Mouse (Mus musculus): ENCODE results near the gene Tm7sf3.

Tm7sf3 gene

DNA sequence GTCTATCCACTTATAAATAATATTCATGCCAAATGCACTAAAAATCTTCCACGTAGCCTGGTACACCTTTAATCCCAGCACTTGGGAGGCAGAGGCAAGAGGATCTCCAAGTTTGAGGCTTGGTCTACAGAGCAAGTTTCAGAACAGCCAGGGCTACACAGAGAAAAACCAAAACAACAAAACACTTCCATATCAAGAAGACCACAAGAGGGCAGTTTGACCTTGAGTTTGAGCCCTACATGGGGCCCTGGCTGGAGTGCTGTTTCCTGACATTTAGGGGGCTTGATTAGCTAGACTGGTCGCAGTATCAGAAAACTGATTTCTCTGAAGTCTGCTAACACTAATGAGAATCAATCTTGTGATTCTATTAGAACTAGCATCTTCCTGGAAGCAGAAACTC lies 18.0 kb upstream of the Tm7sf3 start:
- DNase-seq (ENCODE audit: low spot score) = no peak

GRCm38 (mm10) chr6:146653197-146653596 lies 10.6 kb upstream of the Tm7sf3 start:
- DNase-seq (ENCODE audit: low spot score) = no peak

GRCm38 (mm10) chr6:146651431-146651830 lies 8.8 kb upstream of the Tm7sf3 start:
- DNase-seq (ENCODE audit: low spot score) = no peak

GRCm38 (mm10) chr6:146650013-146650412 lies 7.4 kb upstream of the Tm7sf3 start:
- DNase-seq (ENCODE audit: low spot score) = no peak

GRCm38 (mm10) chr6:146643184-146643570 lies 553 bp upstream of the Tm7sf3 start:
- DNase-seq (ENCODE audit: low spot score) = no peak

- no peak for DNase-seq (ENCODE audit: low spot score)
These were observed 908 bp downstream of the Tm7sf3 start for GRCm38 (mm10) chr6:146641621-146642210.

DNA sequence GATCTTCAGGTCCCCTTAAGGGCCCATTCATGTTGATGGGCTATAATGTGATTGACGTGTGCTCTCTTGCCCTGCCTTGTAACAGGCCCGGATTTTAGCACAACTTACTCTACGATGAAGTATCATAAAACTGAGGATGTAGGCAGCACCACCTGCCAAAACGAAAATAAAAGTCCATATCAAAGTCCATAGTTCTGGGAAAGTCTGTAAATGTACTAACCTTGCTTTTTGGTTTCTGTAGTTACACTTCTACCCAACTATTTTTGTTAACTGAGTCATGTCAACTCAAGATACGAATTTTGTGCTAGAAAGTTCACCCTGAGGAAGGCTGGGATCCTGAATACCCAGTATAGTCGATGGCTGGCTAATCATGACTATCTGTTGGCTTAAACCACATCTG lies 1.6 kb downstream of the Tm7sf3 start:
- DNase-seq (ENCODE audit: low spot score) = no peak

- no peak for DNase-seq (ENCODE audit: low spot score)
These were observed 2.3 kb downstream of the Tm7sf3 start for GRCm38 (mm10) chr6:146640068-146640965.

- DNase-seq (ENCODE audit: low spot score) = no peak
These were observed 6.1 kb downstream of the Tm7sf3 start for GRCm38 (mm10) chr6:146636482-146636881.

DNA sequence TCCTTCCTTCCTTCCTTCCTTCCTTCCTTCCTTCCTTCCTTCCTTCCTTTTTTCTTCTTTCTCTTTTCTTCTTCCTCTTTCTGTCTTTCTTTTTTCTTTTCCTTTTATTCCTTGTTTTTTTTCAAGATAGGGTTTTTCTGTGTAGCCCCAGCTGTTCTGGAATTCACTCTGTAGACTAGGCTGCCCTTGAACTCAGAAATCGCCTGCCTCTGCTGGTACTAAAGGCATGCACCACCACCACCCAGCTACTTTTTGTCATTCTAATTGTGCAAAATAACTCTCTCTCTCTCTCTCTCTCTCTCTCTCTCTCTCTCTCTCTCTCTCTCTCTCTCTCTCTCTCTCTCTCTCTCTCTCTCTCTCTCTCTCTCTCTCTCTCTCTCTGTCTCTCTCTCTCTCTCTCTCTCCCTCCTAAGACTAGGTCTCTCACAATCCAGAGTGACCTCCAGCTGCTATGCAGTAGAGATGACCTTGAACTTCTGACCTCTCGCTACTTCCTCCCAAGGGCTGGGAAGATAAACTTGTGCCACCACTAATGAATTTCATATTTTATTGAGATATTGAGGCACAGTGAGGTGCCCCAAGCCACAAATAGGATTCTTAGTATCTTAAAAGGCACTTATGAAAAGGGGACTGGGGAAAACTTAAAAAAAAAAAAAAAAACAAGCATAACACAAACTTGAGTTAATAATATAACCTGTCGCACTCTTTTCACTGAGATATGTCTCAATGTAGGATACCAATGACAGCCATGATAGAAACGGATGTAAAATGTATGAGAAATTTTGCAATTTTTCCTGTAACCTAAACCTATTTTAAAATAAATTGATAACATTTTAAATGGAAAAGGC lies 7.6 kb downstream of the Tm7sf3 start:
- no peak for DNase-seq (ENCODE audit: low spot score)

GRCm38 (mm10) chr6:146634015-146634722 lies 8.5 kb downstream of the Tm7sf3 start:
- peak; percentile 83 for DNase-seq (ENCODE audit: low spot score)

DNA sequence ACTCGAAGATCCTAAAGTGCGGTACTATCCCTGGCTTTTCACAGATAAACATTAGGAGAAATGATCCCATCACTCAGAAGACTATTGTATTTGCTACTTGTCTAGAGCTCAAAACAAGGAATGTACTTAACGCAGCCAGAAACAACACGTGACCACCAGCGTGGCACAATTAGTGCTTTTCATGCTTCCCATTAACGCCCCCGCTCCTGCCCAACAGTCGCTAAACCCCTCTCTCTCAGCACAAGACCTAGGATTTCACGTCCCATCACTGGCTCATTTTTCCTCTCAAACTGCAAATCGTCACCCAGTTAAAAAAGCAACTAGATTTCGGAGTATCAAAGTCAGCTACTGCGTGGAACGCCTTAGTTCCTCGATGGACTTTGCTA lies 9.0 kb downstream of the Tm7sf3 start:
- DNase-seq (ENCODE audit: low spot score) = peak; percentile 20

- DNase-seq (ENCODE audit: low spot score) = no peak
These were observed 9.5 kb downstream of the Tm7sf3 start for GRCm38 (mm10) chr6:146633097-146633496.

DNA sequence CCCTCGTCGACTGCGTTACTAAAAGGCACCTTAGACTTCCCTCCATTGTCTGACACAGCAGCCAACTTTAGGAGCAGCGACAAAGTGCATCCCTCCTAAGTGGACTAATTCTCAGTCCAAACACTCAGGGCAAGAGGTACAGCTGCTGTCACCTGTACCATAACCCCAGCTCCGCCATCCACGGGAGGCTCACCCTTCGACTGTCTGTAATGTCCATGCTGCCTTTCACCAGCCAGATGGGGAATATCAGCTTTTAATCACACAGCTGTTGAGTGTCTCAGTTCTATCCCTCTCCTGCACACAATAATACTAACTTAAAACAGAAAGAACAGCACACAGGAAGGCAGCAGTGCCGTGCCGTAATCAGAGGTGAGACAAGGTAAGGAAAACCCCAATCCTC lies 10.2 kb downstream of the Tm7sf3 start:
- no peak for DNase-seq (ENCODE audit: low spot score)

DNA sequence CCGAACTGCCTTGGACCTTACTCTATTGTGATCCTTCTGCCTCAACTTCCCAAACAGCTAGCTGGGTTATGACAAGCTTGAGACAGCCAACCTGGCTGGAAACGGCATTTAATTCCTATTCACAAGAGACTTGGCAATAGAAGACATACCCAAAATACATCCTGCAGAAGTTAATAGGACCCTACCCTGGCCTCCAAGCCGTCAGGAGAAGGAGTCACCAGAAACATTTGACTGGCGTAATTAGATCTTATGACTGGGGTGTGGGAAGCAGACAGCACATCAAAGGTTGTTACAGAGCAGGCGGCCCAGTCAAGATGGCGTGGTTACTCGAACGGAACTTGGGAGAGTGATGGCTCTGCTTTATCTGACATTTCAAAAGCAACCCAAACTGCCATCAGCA lies 10.8 kb downstream of the Tm7sf3 start:
- no peak for DNase-seq (ENCODE audit: low spot score)

DNA sequence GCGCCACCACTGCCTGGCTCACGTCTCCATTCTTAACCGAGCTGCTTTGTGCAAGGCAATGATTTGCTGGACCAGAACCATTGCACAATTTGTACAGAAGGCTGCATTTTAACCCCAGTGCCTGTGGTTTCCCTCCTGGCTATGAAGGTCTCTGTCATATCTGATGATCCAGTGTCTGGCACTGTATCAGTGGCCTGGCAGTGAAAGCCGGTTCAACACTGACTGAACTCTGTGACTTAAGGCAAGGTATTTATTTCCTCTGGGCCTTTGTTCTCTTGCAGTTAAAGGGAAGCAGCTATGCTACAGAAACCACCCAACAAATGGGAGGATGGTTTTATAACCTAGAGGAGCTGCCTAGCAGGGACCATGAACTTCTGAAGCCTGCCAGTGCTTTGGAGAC lies 11.7 kb downstream of the Tm7sf3 start:
- no peak for DNase-seq (ENCODE audit: low spot score)

DNA sequence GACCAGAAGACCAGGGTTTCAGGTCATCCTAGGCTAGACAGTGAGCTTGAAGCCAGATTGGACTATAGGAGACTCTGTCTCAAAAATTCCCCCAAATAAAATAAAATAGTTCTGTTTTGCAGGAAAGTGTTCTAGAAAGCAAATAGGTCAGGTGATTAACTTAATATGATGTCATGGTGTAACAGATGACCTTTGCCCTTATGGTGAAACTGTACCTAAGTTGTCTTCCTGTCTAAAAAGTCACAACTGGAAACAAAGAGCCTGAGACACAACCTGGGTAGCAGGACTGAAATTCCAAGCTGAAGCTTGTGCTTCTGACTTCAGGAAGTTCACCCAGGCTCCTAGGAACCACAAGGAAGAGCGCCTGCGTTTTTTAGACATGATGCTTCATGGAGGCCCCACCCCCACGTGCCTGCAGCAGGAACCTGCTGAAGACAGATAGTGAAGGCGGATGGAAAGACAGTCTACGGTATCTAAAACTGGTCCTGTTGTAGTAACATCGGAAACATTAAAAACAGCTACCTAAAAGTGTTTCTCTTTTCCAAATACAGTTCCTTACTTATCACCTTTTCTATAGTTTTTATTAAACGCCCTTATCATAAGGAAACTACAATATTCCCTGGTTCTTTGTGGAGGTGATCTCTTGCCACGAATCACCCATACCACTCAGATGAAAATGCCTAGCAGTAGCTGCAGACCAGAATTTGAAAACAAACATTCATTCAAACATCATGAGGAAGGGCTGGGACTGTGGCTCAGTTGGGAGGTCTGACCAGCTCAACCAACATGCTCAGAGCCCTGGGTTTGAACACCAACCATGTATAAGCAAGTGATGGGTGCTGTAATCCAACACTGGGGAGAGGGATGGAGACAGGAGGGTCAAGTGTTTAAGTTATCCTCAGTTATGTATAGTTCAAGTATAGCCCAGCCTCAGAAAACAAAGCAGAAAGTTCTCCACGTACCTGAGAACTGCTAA lies 12.6 kb downstream of the Tm7sf3 start:
- DNase-seq (ENCODE audit: low spot score) = no peak

DNA sequence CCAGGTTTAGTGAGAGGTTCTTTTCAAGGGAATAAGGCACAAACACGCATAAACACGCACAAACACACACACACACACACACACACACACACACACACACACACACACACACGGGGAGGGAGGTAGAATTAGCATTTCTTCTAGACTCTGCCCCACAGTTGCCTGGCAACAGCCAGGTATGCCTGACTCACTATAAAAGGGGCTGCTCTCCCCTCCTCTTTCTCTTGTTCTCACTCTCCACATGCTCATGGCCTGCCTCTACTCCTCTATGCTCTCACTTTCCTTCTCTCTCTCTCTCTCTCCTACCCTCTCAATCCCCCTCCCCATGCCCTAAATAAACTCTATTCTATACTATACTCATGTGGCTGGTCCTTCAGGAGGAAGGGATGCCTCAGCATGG lies 14.5 kb downstream of the Tm7sf3 start:
- DNase-seq (ENCODE audit: low spot score) = no peak

GRCm38 (mm10) chr6:146616670-146617069 lies 26.0 kb downstream of the Tm7sf3 start:
- DNase-seq (ENCODE audit: low spot score) = no peak

DNA sequence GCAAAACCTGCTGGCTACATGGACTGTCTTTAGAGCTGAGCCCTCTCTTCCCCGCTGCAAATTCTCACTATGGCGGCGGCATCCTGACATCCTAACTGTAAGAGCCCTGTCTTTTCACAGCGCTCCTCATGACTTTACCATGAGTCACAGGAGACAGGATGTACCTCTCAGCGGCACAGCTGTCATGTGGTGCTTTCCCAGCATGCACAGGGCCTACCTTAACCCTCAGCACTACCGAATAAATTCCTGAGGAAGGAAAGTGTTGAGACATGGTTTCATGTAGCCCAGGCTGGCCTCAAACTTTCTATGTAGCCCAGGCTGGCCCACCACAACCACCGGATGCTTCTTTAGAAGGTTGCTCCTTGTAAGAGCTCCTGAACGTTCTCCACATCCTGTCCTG lies 26.7 kb downstream of the Tm7sf3 start:
- no peak for DNase-seq (ENCODE audit: low spot score)

DNA sequence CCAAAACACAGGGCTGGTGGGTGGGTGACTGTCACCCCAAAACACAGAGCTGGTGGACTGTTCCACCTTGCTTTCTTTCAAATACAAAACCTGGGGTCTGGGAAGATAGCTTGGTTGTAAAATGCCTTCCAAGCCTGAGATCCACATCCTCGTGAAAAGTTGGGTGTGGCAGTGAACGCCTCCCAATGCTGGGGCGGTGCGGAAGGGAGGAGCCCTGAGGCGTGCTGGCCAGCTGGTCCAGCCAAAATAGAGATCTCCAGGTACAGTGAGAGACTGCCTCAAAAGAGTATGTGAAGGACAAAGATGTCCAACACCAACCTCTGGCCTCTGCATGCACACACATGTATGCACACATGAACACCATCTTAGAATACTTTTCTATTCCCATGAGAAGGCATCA lies 28.1 kb downstream of the Tm7sf3 start:
- DNase-seq (ENCODE audit: low spot score) = no peak

Data from ovary, postnatal 36 days (tissue).